Mouse (Mus musculus): ENCODE results near the gene Dmrt3. TPM values are rescaled to one million over a fixed set of nuclear protein-coding genes. Genes with fewer than 3 reads are reported as not detected.

Gene Dmrt3
- total and polyA plus RNA-seq, 2 experiments from 2014 or later = 0.06 to 0.93 TPM

GRCm38 (mm10) chr19:25613476-25614300, 3.6 kb downstream of the Dmrt3 start:
- Histone ChIP-seq H3K27me3 (ENCODE audit: insufficient read depth, low read length) (peaks cover 78% of the 10 kb centered on the region), H3K27ac (ENCODE audit: low read depth, low read length) (no peak overlapping the region), H3K9me3 (ENCODE audit: low read length) (no peaks in the 10 kb centered on the region), H3K4me1 (ENCODE audit: insufficient read depth, low read length) (peaks cover 5% of the 10 kb centered on the region; the same call in 1 of the 2 replicates), H3K4me3 (ENCODE audit: low read depth, low read length) (no peak overlapping the region), H3K9ac (replicated peaks; ENCODE audit: low read length, poor library complexity, severe bottlenecking) (no peak overlapping the region), H3K4me2 (ENCODE audit: low read depth, low read length, poor library complexity, severe bottlenecking) (no peak overlapping the region), H3K36me3 (ENCODE audit: insufficient read depth, low read length) (no peaks in the 10 kb centered on the region)
- 10% methylated on average over 13 of the region's 13 CpGs for WGBS
- ATAC-seq (ENCODE audit: low FRiP score) = no peak
- no peak for DNase-seq (ENCODE audit: low spot score)
- TF ChIP-seq CTCF (IDR thresholded peaks at IDR 0.05) = no peak

GRCm38 (mm10) chr19:25615889-25616288, 5.8 kb downstream of the Dmrt3 start:
- H3K9ac ChIP-seq (replicated peaks; ENCODE audit: low read length, poor library complexity, severe bottlenecking) = no peak overlapping the region
- WGBS = 42% methylated on average over 6 of the region's 6 CpGs
- no peaks in the 10 kb centered on the region for H3K36me3 ChIP-seq (ENCODE audit: insufficient read depth, low read length)
- peaks cover 82% of the 10 kb centered on the region for H3K27me3 ChIP-seq (ENCODE audit: insufficient read depth, low read length)
- no peak for TF ChIP-seq CTCF (IDR thresholded peaks at IDR 0.05)
- no peak overlapping the region for H3K4me3 ChIP-seq (ENCODE audit: low read depth, low read length)
- H3K4me2 ChIP-seq (ENCODE audit: low read depth, low read length, poor library complexity, severe bottlenecking) = no peak overlapping the region
- H3K4me1 ChIP-seq (ENCODE audit: insufficient read depth, low read length) = peaks cover under 1% of the 10 kb centered on the region; the same call in 1 of the 2 replicates
- no peaks in the 10 kb centered on the region for H3K9me3 ChIP-seq (ENCODE audit: low read length)
- ATAC-seq (ENCODE audit: low FRiP score) = no peak
- DNase-seq (ENCODE audit: low spot score) = no peak
- H3K27ac ChIP-seq (ENCODE audit: low read depth, low read length) = no peak overlapping the region

GRCm38 (mm10) chr19:25622291-25623251, 12.5 kb downstream of the Dmrt3 start:
- TF ChIP-seq CTCF (IDR thresholded peaks at IDR 0.05) = peak; percentile 75
- Histone ChIP-seq H3K27ac (ENCODE audit: low read depth, low read length) (no peak overlapping the region), H3K4me1 (ENCODE audit: insufficient read depth, low read length) (peaks cover 7% of the 10 kb centered on the region; the same call in 1 of the 2 replicates), H3K4me2 (ENCODE audit: low read depth, low read length, poor library complexity, severe bottlenecking) (peak overlapping the region; percentile 49), H3K9ac (replicated peaks; ENCODE audit: low read length, poor library complexity, severe bottlenecking) (no peak overlapping the region), H3K4me3 (ENCODE audit: low read depth, low read length) (peak overlapping the region; percentile 23), H3K36me3 (ENCODE audit: insufficient read depth, low read length) (no peaks in the 10 kb centered on the region), H3K9me3 (ENCODE audit: low read length) (no peaks in the 10 kb centered on the region), H3K27me3 (ENCODE audit: insufficient read depth, low read length) (peaks cover 81% of the 10 kb centered on the region)
- ATAC-seq (ENCODE audit: low FRiP score) (peak; percentile 44; the same call in 1 of the 2 replicates), DNase-seq (ENCODE audit: low spot score) (peak; percentile 59)
- WGBS = 34% methylated on average over 54 of the region's 54 CpGs

- TF ChIP-seq CTCF (IDR thresholded peaks at IDR 0.05) = peak; percentile 95
- no peak for ATAC-seq (ENCODE audit: low FRiP score)
- WGBS = 12% methylated on average over 9 of the region's 9 CpGs
- H3K9me3 ChIP-seq (ENCODE audit: low read length) = no peaks in the 10 kb centered on the region
- no peaks in the 10 kb centered on the region for H3K4me1 ChIP-seq (ENCODE audit: insufficient read depth, low read length)
- no peaks in the 10 kb centered on the region for H3K36me3 ChIP-seq (ENCODE audit: insufficient read depth, low read length)
- no peak overlapping the region for H3K4me3 ChIP-seq (ENCODE audit: low read depth, low read length)
- peaks cover 33% of the 10 kb centered on the region for H3K27me3 ChIP-seq (ENCODE audit: insufficient read depth, low read length)
- H3K4me2 ChIP-seq (ENCODE audit: low read depth, low read length, poor library complexity, severe bottlenecking) = no peak overlapping the region
- H3K27ac ChIP-seq (ENCODE audit: low read depth, low read length) = no peak overlapping the region
- peak; percentile 82 for DNase-seq (ENCODE audit: low spot score)
- no peak overlapping the region for H3K9ac ChIP-seq (replicated peaks; ENCODE audit: low read length, poor library complexity, severe bottlenecking)
Observed at GRCm38 (mm10) chr19:25628490-25628889, 18.4 kb downstream of the Dmrt3 start.

- 90% methylated on average over 5 of the region's 5 CpGs for WGBS
- no peak for ATAC-seq (ENCODE audit: low FRiP score)
- no peak for DNase-seq (ENCODE audit: low spot score)
Observed at GRCm38 (mm10) chr19:25635119-25635518, 25.0 kb downstream of the Dmrt3 start.

More at GRCm38 (mm10) chr19:25635119-25635518, 25.0 kb downstream of the Dmrt3 start:
- no peak for TF ChIP-seq CTCF (IDR thresholded peaks at IDR 0.05)
- no peak overlapping the region for H3K4me3 ChIP-seq (ENCODE audit: low read depth, low read length)
- H3K9me3 ChIP-seq (ENCODE audit: low read length) = no peaks in the 10 kb centered on the region
- H3K4me1 ChIP-seq (ENCODE audit: insufficient read depth, low read length) = no peaks in the 10 kb centered on the region
- no peak overlapping the region for H3K27ac ChIP-seq (ENCODE audit: low read depth, low read length)
- H3K9ac ChIP-seq (replicated peaks; ENCODE audit: low read length, poor library complexity, severe bottlenecking) = no peak overlapping the region
- H3K4me2 ChIP-seq (ENCODE audit: low read depth, low read length, poor library complexity, severe bottlenecking) = no peak overlapping the region
- H3K27me3 ChIP-seq (ENCODE audit: insufficient read depth, low read length) = no peaks in the 10 kb centered on the region
- H3K36me3 ChIP-seq (ENCODE audit: insufficient read depth, low read length) = no peaks in the 10 kb centered on the region
